Mouse (Mus musculus) heart, embryonic 10.5 days (tissue): ENCODE measurements around the gene Gm27029. TPM values are rescaled to one million over a fixed set of nuclear protein-coding genes. Genes with fewer than 3 reads are reported as not detected.

Experiments used
- DNase-seq: peaks from one replicate; pipeline ENCODE4 v3.0.0-alpha.2; 2017; ENCODE audit warnings: low spot score
- H3K27ac ChIP-seq: fragments of 300-500 bp; sonication (generic); 2 replicates; pipeline ENCODE4 v1.5.1; 2016; ENCODE audit warnings: mild to moderate bottlenecking
- H3K27me3 ChIP-seq: fragments of 300-500 bp; sonication (generic); 2 replicates; pipeline ENCODE4 v1.6.1; 2016; ENCODE audit warnings: mild to moderate bottlenecking; ENCODE audit not compliant: poor library complexity, insufficient read depth, severe bottlenecking
- H3K36me3 ChIP-seq: fragments of 300-500 bp; sonication (generic); 2 replicates; pipeline ENCODE4 v1.6.1; 2016; ENCODE audit warnings: mild to moderate bottlenecking, moderate library complexity
- H3K4me1 ChIP-seq: fragments of 300-500 bp; sonication (generic); 2 replicates; pipeline ENCODE4 v1.6.1; 2016; ENCODE audit warnings: mild to moderate bottlenecking
- H3K4me3 ChIP-seq: fragments of 300-500 bp; sonication (generic); 2 replicates; pipeline ENCODE4 v1.5.1; 2016; ENCODE audit warnings: mild to moderate bottlenecking, moderate library complexity
- H3K9me3 ChIP-seq: fragments of 300-500 bp; sonication (generic); 2 replicates; pipeline ENCODE4 v1.6.1; 2016; ENCODE audit warnings: mild to moderate bottlenecking, moderate library complexity
- WGBS: fragments of 180-500 bp; shearing (Covaris S2); methylation state at CpG from one replicate; pipeline ENCODE4 v1.1.7; 2016; 5-methylcytosine and 5-hydroxymethylcytosine counted together
- polyA plus RNA-seq: library from polyadenylated mRNA; unstranded; fragments of >200 nt; fragmentation: Nextera tagmentation; extraction: Ambion mirVana; gene quantifications from 2 replicates; pipeline ENCODE4 v1.2.1, GENCODE M21; 2016

Gm27029 gene
- polyA plus RNA-seq, 1 experiment from 2014 or later, result 26.1 TPM

GRCm38 (mm10) chr11:101435831-101436230 lies 11.2 kb upstream of the Gm27029 start:
- Histone ChIP-seq H3K4me1 (no peaks in the 10 kb centered on the region), H3K4me3 (no peak overlapping the region), H3K27ac (no peak overlapping the region), H3K27me3 (no peaks in the 10 kb centered on the region), H3K36me3 (peaks cover 49% of the 10 kb centered on the region), H3K9me3 (no peaks in the 10 kb centered on the region)
- 75% methylated on average over 4 of the region's 4 CpGs for WGBS
- DNase-seq, result no peak

- DNase-seq, result no peak
- Histone ChIP-seq H3K36me3 (peaks cover 70% of the 10 kb centered on the region), H3K4me1 (no peaks in the 10 kb centered on the region), H3K27ac (no peak overlapping the region), H3K9me3 (no peaks in the 10 kb centered on the region), H3K27me3 (no peaks in the 10 kb centered on the region), H3K4me3 (no peak overlapping the region)
- WGBS, result 91% methylated on average over 13 of the region's 13 CpGs
Observed at GRCm38 (mm10) chr11:101433396-101433795, 8.8 kb upstream of the Gm27029 start.

- Histone ChIP-seq H3K4me3 (no peak overlapping the region), H3K27me3 (no peaks in the 10 kb centered on the region), H3K36me3 (peaks cover 70% of the 10 kb centered on the region), H3K9me3 (no peaks in the 10 kb centered on the region), H3K27ac (no peak overlapping the region), H3K4me1 (peaks cover 8% of the 10 kb centered on the region)
- DNase-seq, result no peak
- WGBS, result 90% methylated on average over 9 of the region's 9 CpGs
Observed at GRCm38 (mm10) chr11:101431327-101431726, 6.7 kb upstream of the Gm27029 start.

- peaks cover 33% of the 10 kb centered on the region for H3K36me3 ChIP-seq
- DNase-seq, result no peak
- H3K27ac ChIP-seq, result no peak overlapping the region
- no peaks in the 10 kb centered on the region for H3K27me3 ChIP-seq
- 64% methylated on average over 8 of the region's 8 CpGs for WGBS
- H3K9me3 ChIP-seq, result no peaks in the 10 kb centered on the region
- H3K4me1 ChIP-seq, result peaks cover 23% of the 10 kb centered on the region
- H3K4me3 ChIP-seq, result peak overlapping the region; percentile 96
Observed at GRCm38 (mm10) chr11:101426165-101426564, 1.6 kb upstream of the Gm27029 start.

GRCm38 (mm10) chr11:101424925-101425813 lies 573 bp upstream of the Gm27029 start, which contains the start of the genes Rundc1 and Ptges3l:
Rundc1 (plus strand) TSS chr11:101425085.
Ptges3l (minus strand) TSS chr11:101425333.
- no peaks in the 10 kb centered on the region for H3K27me3 ChIP-seq
- peak within 1 kb of the TSS; percentile 93 for H3K27ac ChIP-seq
- under 1% methylated on average over 81 of the region's 81 CpGs for WGBS
- no peaks in the 10 kb centered on the region for H3K9me3 ChIP-seq
- peak; percentile 98 for DNase-seq
- peaks cover 23% of the 10 kb centered on the region for H3K4me1 ChIP-seq
- peak within 1 kb of the TSS; percentile 96 for H3K4me3 ChIP-seq
- H3K36me3 ChIP-seq, result peaks cover 31% of the 10 kb centered on the region

GRCm38 (mm10) chr11:101420148-101420547 lies 4.4 kb downstream of the Gm27029 start:
- Histone ChIP-seq H3K4me3 (no peak overlapping the region), H3K9me3 (no peaks in the 10 kb centered on the region), H3K4me1 (peaks cover 14% of the 10 kb centered on the region), H3K27ac (no peak overlapping the region), H3K27me3 (no peaks in the 10 kb centered on the region), H3K36me3 (peaks cover 28% of the 10 kb centered on the region)
- no peak for DNase-seq
- 81% methylated on average over 5 of the region's 5 CpGs for WGBS

GRCm38 (mm10) chr11:101419610-101420009 lies 5.0 kb downstream of the Gm27029 start:
- Histone ChIP-seq H3K36me3 (peaks cover 28% of the 10 kb centered on the region), H3K4me1 (peaks cover 14% of the 10 kb centered on the region), H3K4me3 (no peak overlapping the region), H3K27ac (no peak overlapping the region), H3K9me3 (no peaks in the 10 kb centered on the region), H3K27me3 (no peaks in the 10 kb centered on the region)
- DNase-seq, result no peak
- 26% methylated on average over 3 of the region's 3 CpGs for WGBS

- H3K9me3 ChIP-seq, result no peaks in the 10 kb centered on the region
- H3K27me3 ChIP-seq, result no peaks in the 10 kb centered on the region
- peaks cover 11% of the 10 kb centered on the region for H3K4me1 ChIP-seq
- H3K4me3 ChIP-seq, result no peak overlapping the region
- no peak for DNase-seq
- peaks cover 29% of the 10 kb centered on the region for H3K36me3 ChIP-seq
- 58% methylated on average over 6 of the region's 6 CpGs for WGBS
- H3K27ac ChIP-seq, result no peak overlapping the region
Observed at GRCm38 (mm10) chr11:101418991-101419390, 5.6 kb downstream of the Gm27029 start.

GRCm38 (mm10) chr11:101417101-101417855 lies 7.3 kb downstream of the Gm27029 start, which contains the start of gene Aarsd1:
Aarsd1 (minus strand) TSS chr11:101417615.
- Histone ChIP-seq H3K4me1 (peaks cover 6% of the 10 kb centered on the region), H3K4me3 (peak within 1 kb of the TSS; percentile 91), H3K27me3 (no peaks in the 10 kb centered on the region), H3K27ac (peak within 1 kb of the TSS; percentile 93), H3K36me3 (peaks cover 46% of the 10 kb centered on the region), H3K9me3 (no peaks in the 10 kb centered on the region)
- under 1% methylated on average over 45 of the region's 45 CpGs for WGBS
- peak; percentile 90 for DNase-seq

- peak overlapping the region; percentile 91 for H3K4me3 ChIP-seq
- no peak for DNase-seq
- H3K9me3 ChIP-seq, result no peaks in the 10 kb centered on the region
- H3K27ac ChIP-seq, result peak overlapping the region; percentile 93
- H3K27me3 ChIP-seq, result no peaks in the 10 kb centered on the region
- peaks cover 6% of the 10 kb centered on the region for H3K4me1 ChIP-seq
- 3% methylated on average over 11 of the region's 11 CpGs for WGBS
- peaks cover 48% of the 10 kb centered on the region for H3K36me3 ChIP-seq
Observed at GRCm38 (mm10) chr11:101416433-101417100, 8.0 kb downstream of the Gm27029 start.

GRCm38 (mm10) chr11:101415306-101415705 lies 9.3 kb downstream of the Gm27029 start:
- H3K36me3 ChIP-seq, result peaks cover 50% of the 10 kb centered on the region
- H3K4me3 ChIP-seq, result no peak overlapping the region
- no peaks in the 10 kb centered on the region for H3K27me3 ChIP-seq
- no peak for DNase-seq
- H3K27ac ChIP-seq, result no peak overlapping the region
- H3K4me1 ChIP-seq, result peaks cover 6% of the 10 kb centered on the region
- 90% methylated on average over 2 of the region's 2 CpGs for WGBS
- H3K9me3 ChIP-seq, result no peaks in the 10 kb centered on the region

- peak; percentile 89 for DNase-seq
- no peak overlapping the region for H3K4me3 ChIP-seq
- H3K27me3 ChIP-seq, result no peaks in the 10 kb centered on the region
- no peaks in the 10 kb centered on the region for H3K9me3 ChIP-seq
- H3K27ac ChIP-seq, result no peak overlapping the region
- no peaks in the 10 kb centered on the region for H3K4me1 ChIP-seq
- H3K36me3 ChIP-seq, result no peaks in the 10 kb centered on the region
- 6% methylated on average over 8 of the region's 8 CpGs for WGBS
Observed at GRCm38 (mm10) chr11:101395110-101395509, 29.5 kb downstream of the Gm27029 start.
